Mouse (Mus musculus): ENCODE measurements at regions not wholly inside any gene's neighbourhood (a gene's known extent, or its start where the extent isn't known, plus 50 kb on each side); places are given as distances from the start of the nearest gene placed in this dataset.

GRCm38 (mm10) chr16:53480664-53481063 is 1026.8 kb upstream of the Alcam start:
- no peak overlapping the region for H3K4me3 ChIP-seq
- H3K27ac ChIP-seq = no peak overlapping the region
- no peak for DNase-seq (ENCODE audit: extremely low spot score in 1 of 2, low spot score in 2 of 2)
- intact Hi-C loops (cut with DNase I) = no loop called here
- TF ChIP-seq CTCF (IDR thresholded peaks at IDR 0.05) = no peak

DNA sequence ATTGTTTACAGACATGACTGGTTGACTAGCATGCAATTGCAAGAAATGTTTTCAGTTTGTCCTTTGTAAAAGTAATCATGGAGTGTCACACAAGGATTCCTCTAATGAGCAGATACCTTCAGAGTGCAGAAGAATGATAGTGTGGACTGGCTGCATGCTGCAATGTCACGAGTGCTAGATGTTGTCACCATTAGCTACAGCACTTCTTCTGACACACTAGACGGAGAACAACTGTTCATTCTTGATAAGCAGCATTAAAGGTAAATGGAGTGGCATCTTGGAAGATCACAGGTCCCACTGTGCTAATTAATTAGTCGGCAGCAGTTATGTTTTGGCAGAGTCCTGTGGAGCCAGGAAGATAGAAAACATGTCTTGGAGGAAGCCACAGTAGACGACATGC is 985.6 kb upstream of the Alcam start:
- intact Hi-C loops (cut with DNase I) = no loop called here
- TF ChIP-seq CTCF (IDR thresholded peaks at IDR 0.05) = no peak
- H3K27ac ChIP-seq = no peak overlapping the region
- H3K4me3 ChIP-seq = no peak overlapping the region
- no peak for DNase-seq (ENCODE audit: extremely low spot score in 1 of 2, low spot score in 2 of 2)

DNA sequence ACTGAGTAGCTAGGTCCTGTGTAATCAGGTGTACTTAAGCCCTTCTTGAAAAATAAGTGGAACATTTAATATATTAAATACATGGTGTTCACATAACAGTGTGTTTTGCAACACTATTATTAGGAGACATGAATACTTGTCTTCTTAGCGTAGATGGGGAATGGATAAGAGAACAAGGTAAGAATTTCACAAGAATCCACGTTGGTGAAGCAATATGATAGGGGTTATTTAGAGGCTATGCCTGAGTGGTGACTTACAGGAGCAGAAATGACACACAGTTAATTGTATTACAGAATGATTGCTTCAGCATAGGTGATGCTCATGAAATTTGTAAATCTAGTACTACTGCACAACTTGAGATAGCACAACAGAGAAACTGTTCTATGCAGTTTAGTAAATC is 964.5 kb upstream of the Alcam start:
- TF ChIP-seq CTCF (IDR thresholded peaks at IDR 0.05) = no peak
- Histone ChIP-seq H3K27ac (no peak overlapping the region), H3K4me3 (no peak overlapping the region)
- no peak for DNase-seq (ENCODE audit: extremely low spot score in 1 of 2, low spot score in 2 of 2)
- intact Hi-C loops (cut with DNase I) = no loop called here

GRCm38 (mm10) chr16:53385176-53385575 is 931.3 kb upstream of the Alcam start:
- DNase-seq (ENCODE audit: extremely low spot score in 1 of 2, low spot score in 2 of 2) = no peak
- Histone ChIP-seq H3K4me3 (no peak overlapping the region), H3K27ac (no peak overlapping the region)
- TF ChIP-seq CTCF (IDR thresholded peaks at IDR 0.05) = no peak
- intact Hi-C loops (cut with DNase I) = no loop called here

DNA sequence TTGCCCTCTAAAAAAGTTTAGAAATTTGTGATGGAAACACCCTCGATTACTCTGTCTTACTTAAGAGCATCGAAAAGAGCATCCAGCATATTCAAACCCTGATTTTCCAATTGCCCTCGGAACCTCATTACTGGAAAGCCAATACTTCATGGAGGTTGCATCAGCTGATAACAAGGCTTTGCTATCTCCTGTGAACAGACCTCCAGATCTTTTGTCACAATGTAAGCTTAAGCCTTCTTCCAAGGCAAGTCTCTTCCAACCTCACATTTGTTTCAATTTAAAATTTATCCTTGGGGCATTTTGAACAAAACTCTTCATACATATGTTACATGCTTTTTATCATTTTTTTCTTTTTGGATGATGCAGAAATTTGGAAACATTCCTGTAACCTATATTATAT is 888.3 kb upstream of the Alcam start:
- intact Hi-C loops (cut with DNase I) = no loop called here
- TF ChIP-seq CTCF (IDR thresholded peaks at IDR 0.05) = no peak
- Histone ChIP-seq H3K4me3 (no peak overlapping the region), H3K27ac (no peak overlapping the region)
- no peak for DNase-seq (ENCODE audit: extremely low spot score in 1 of 2, low spot score in 2 of 2)

GRCm38 (mm10) chr16:53326353-53326752 is 872.5 kb upstream of the Alcam start:
- intact Hi-C loops (cut with DNase I) = no loop called here
- DNase-seq (ENCODE audit: extremely low spot score in 1 of 2, low spot score in 2 of 2) = no peak
- Histone ChIP-seq H3K27ac (no peak overlapping the region), H3K4me3 (no peak overlapping the region)
- TF ChIP-seq CTCF (IDR thresholded peaks at IDR 0.05) = no peak

GRCm38 (mm10) chr16:53292081-53292480 is 838.2 kb upstream of the Alcam start:
- TF ChIP-seq CTCF (IDR thresholded peaks at IDR 0.05) = no peak
- intact Hi-C loops (cut with DNase I) = no loop called here
- Histone ChIP-seq H3K4me3 (no peak overlapping the region), H3K27ac (no peak overlapping the region)
- DNase-seq (ENCODE audit: extremely low spot score in 1 of 2, low spot score in 2 of 2) = no peak

GRCm38 (mm10) chr16:53282014-53282413 is 828.1 kb upstream of the Alcam start:
- Histone ChIP-seq H3K4me3 (no peak overlapping the region), H3K27ac (no peak overlapping the region)
- no peak for TF ChIP-seq CTCF (IDR thresholded peaks at IDR 0.05)
- DNase-seq (ENCODE audit: extremely low spot score in 1 of 2, low spot score in 2 of 2) = no peak
- intact Hi-C loops (cut with DNase I) = no loop called here

DNA sequence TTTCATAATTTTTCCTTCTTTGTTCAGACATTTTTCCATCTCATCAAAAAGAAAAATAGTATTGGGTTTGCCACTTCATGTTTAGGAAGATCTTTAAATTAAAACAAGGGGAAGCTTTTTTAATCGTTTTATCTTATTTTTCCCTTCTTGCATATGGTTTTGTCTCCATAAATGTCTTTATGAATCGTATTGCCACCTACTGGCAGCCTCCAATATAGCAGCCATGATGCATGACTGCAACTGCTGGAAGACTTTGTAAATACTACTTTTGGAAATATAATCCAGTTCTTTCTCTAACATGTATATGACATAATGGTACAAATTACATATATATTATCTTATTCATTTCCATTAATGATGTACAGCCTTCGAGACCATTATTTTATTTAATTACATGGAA is 812.2 kb upstream of the Alcam start:
- intact Hi-C loops (cut with DNase I) = loop anchor here (1.0 to 10.0 kb wide), 4 partner anchors 813 to 1719 kb away; no protein-coding TSS in a partner anchor
- DNase-seq (ENCODE audit: extremely low spot score in 1 of 2, low spot score in 2 of 2) = peak; percentile 54 to 74
- Histone ChIP-seq H3K27ac (no peak overlapping the region), H3K4me3 (no peak overlapping the region)
- peak; percentile 87 for TF ChIP-seq CTCF (IDR thresholded peaks at IDR 0.05)

DNA sequence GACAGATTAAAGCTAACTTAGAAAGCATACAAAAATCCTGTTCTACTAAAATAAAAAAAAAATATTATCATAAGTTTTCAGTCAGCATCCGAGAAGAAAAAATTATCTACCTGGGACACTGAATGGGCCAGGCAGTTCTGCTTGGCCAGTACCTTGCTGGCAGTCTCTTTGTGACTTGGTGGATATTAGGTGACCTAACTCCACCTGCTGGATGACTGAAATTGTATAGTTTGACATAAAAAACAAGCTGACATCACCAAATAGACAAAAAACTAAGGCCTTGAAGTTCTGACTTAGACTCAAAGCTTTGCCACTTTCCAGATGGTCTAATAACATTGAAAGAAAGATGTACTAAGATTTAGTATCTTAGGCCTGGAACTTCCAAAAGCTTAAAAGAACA is 791.5 kb upstream of the Alcam start:
- H3K4me3 ChIP-seq = no peak overlapping the region
- no peak; the same call in 1 of the 2 replicates for TF ChIP-seq CTCF (IDR thresholded peaks at IDR 0.05)
- intact Hi-C loops (cut with DNase I) = no loop called here
- no peak overlapping the region for H3K27ac ChIP-seq
- DNase-seq (ENCODE audit: extremely low spot score in 1 of 2, low spot score in 2 of 2) = no peak

DNA sequence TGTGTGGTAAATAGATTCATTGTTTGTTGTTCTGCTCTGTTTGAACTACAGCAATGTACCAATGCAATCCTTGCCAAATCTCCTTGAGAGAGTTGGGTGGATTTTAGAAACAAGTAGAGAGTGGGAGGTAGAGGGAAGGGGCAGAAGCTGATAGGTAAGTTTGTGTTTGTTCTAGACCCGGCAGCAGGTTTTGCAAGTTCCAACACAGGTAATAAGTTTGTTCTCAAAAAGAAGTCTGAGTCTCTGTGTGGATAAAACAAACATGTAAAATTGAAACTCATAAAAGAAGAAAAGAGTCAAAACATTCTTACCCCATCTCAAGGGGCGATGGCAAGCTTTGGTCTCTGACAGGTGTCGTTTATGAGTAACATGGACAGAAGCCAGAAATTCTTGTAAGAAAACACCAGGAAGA is 788.3 kb upstream of the Alcam start:
- no peak for TF ChIP-seq CTCF (IDR thresholded peaks at IDR 0.05)
- Histone ChIP-seq H3K4me3 (no peak overlapping the region), H3K27ac (no peak overlapping the region)
- DNase-seq (ENCODE audit: extremely low spot score in 1 of 2, low spot score in 2 of 2) = no peak
- intact Hi-C loops (cut with DNase I) = no loop called here

GRCm38 (mm10) chr16:53218886-53219285 is 765.0 kb upstream of the Alcam start:
- no peak for DNase-seq (ENCODE audit: extremely low spot score in 1 of 2, low spot score in 2 of 2)
- Histone ChIP-seq H3K4me3 (no peak overlapping the region), H3K27ac (no peak overlapping the region)
- TF ChIP-seq CTCF (IDR thresholded peaks at IDR 0.05) = no peak
- intact Hi-C loops (cut with DNase I) = no loop called here

DNA sequence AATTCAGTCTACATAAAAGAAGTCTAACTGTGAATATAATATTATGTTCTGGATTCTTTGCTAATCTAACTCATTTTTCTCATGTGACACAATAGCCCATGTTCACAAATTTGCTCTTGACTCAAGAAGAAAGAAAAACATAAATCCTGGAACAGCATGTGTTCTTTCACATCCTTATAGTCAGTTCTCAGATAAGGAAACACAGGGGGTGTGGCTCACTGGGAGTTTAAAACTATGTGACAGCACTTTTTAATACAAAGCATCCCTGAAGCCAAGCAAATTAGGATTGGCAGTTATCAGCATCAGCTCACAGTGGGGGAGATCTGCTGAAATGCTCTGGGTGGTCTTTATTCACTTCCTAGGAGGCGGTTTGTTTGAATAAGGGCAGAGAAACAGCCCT is 747.6 kb upstream of the Alcam start:
- no peak for DNase-seq (ENCODE audit: extremely low spot score in 1 of 2, low spot score in 2 of 2)
- intact Hi-C loops (cut with DNase I) = no loop called here
- TF ChIP-seq CTCF (IDR thresholded peaks at IDR 0.05) = no peak

DNA sequence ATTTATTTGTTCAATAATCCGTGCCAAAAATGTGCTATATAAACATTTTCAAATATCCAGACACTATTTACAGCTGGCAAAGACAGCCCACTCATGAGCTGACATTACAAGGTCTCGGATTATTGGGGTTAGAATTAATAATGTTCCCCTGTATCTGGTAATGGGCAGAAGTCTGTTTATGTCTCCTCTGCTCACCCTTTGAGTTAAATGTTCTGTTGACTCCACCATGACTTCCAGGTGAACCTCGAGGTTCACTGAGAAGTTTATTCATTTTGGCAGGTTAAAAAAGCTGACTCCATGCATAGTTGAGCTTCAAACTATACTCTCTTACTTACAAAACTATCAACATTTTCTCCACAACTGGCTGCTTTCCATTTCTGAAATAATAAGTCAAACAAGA is 732.6 kb upstream of the Alcam start:
- intact Hi-C loops (cut with DNase I) = no loop called here
- Histone ChIP-seq H3K4me3 (no peak overlapping the region), H3K27ac (no peak overlapping the region)
- no peak for TF ChIP-seq CTCF (IDR thresholded peaks at IDR 0.05)
- DNase-seq (ENCODE audit: extremely low spot score in 1 of 2, low spot score in 2 of 2) = no peak

More for the DNA sequence above, 747.6 kb upstream of the Alcam start:
- Histone ChIP-seq H3K4me3 (no peak overlapping the region), H3K27ac (no peak overlapping the region)

All from left cerebral cortex, adult 2 months (tissue).